In the genomic region with DNA sequence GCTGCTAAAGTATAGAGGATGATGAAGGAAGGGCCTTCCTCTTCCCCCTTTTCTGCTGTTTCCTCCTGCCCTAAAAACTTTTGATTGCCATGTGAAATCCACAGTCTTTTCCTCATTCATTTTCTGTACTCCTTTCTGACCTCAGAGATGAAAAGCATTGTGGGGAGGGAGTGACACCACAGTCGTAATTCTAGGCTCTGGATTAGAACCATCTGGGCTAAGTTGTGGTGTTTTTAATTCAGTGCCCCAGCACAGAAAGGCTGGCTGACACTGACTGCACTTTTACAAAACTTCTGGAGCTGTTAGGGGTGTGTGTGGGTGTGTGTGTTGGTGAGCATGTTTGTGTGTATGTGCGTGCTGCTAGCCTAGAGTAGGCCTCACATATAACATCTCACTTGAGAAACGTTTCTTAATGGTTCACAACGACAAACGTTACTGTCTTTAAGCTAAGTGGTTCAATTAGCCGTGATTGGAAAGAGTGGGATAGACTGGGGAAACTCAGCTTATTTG, we compare ENCODE assay signal across 24 mouse cellular contexts. TPM values are rescaled to one million over a fixed set of nuclear protein-coding genes. Genes with fewer than 3 reads are reported as not detected.
DNase-seq lines count a peak whose midpoint lies in the region; ATAC-seq and TF ChIP-seq lines count a peak whose summit lies in the region.
"Had no signal": no experiment of that assay in that cellular context is flagged by ENCODE, and none has a peak within 500 bp of the region (broad histone marks: within the 10 kb centered on the region; RNA-seq: fewer than 3 reads in every experiment).

No protein-coding gene starts in this region.

- no peak overlapping the region for H3K4me2 ChIP-seq in kidney, embryonic 15.5 days
- H3K4me2 ChIP-seq in embryonic facial prominence, embryonic 12.5 days (replicated peaks) = no peak overlapping the region
- H3K4me2 ChIP-seq in limb, embryonic 14.5 days (replicated peaks; ENCODE audit: low read depth, low read length, severe bottlenecking) = no peak overlapping the region
- H3K4me2 ChIP-seq in heart, embryonic 12.5 days = no peak overlapping the region
- H3K4me2 ChIP-seq: heart, embryonic 11.5 days; lung, embryonic 15.5 days; midbrain, embryonic 12.5 days had no signal

- 40% methylated on average over 6 of the region's 6 CpGs for WGBS in kidney, embryonic 15.5 days
- 35% methylated on average over 6 of the region's 6 CpGs for WGBS in embryonic facial prominence, embryonic 12.5 days
- 31% methylated on average over 6 of the region's 6 CpGs for WGBS in limb, embryonic 14.5 days
- WGBS in heart, embryonic 12.5 days = 71% methylated on average over 6 of the region's 6 CpGs

- no peak overlapping the region for H3K9ac ChIP-seq in kidney, embryonic 15.5 days
- H3K9ac ChIP-seq in embryonic facial prominence, embryonic 12.5 days = no peak overlapping the region
- no peak overlapping the region for H3K9ac ChIP-seq in limb, embryonic 14.5 days (ENCODE audit: low read depth, low read length, severe bottlenecking)
- H3K9ac ChIP-seq in heart, embryonic 12.5 days = no peak overlapping the region
- H3K9ac ChIP-seq: liver, embryonic 14.5 days; lung, embryonic 15.5 days; midbrain, embryonic 12.5 days had no signal

- DNase-seq in frontal cortex, postnatal 14 days (ENCODE audit: low spot score in 2 of 2) = no peak
- DNase-seq in kidney, adult 11 months = no peak
- DNase-seq in limb, embryonic 14.5 days (ENCODE audit: low spot score) = peak; percentile 32
- DNase-seq in testis, postnatal 10 days (ENCODE audit: low spot score) = no peak
- DNase-seq: adrenal gland, postnatal 14 days; cerebellum, adult 11 months; cerebellum, postnatal 10 days; kidney, postnatal 14 days; layer of hippocampus, adult 9-11 months; right cerebral cortex, postnatal 4 days; thymus, postnatal 14 days had no signal

- H3K4me3 ChIP-seq in kidney, embryonic 15.5 days (replicated peaks) = no peak overlapping the region
- no peak overlapping the region for H3K4me3 ChIP-seq in embryonic facial prominence, embryonic 12.5 days
- H3K4me3 ChIP-seq in limb, embryonic 14.5 days (replicated peaks; ENCODE audit: low read length) = no peak overlapping the region
- H3K4me3 ChIP-seq in heart, embryonic 12.5 days = no peak overlapping the region
- H3K4me3 ChIP-seq: erythroblast, embryonic 14.5 days; lung, embryonic 15.5 days; midbrain, embryonic 12.5 days had no signal

- H3K27ac ChIP-seq in kidney, embryonic 15.5 days = peak overlapping the region; percentile 3; the same call in 1 of the 2 replicates
- peak overlapping the region; percentile 55; the same call in 1 of the 2 replicates for H3K27ac ChIP-seq in embryonic facial prominence, embryonic 12.5 days
- peak overlapping the region; percentile 49; the same call in 1 of the 2 replicates for H3K27ac ChIP-seq in limb, embryonic 14.5 days (replicated peaks; ENCODE audit: low read depth, low read length)
- no peak overlapping the region for H3K27ac ChIP-seq in heart, embryonic 12.5 days (ENCODE audit: poor library complexity, severe bottlenecking)
- H3K27ac ChIP-seq: liver, embryonic 14.5 days; lung, embryonic 15.5 days; macrophage had no signal

- 0 out of 2 replicates have a peak, but pooled peaks have one; percentile 28 for ATAC-seq in frontal cortex, adult (ENCODE audit: low TSS enrichment)
- ATAC-seq in kidney, embryonic 15.5 days (replicated peaks; ENCODE audit: low FRiP score) = no peak
- ATAC-seq in embryonic facial prominence, embryonic 12.5 days (ENCODE audit: insufficient number of reproducible peaks, insufficient read depth, low FRiP score, low TSS enrichment) = 0 out of 2 replicates have a peak, but pooled peaks have one; percentile 57
- no peak for ATAC-seq in limb, embryonic 14.5 days (ENCODE audit: low FRiP score, low read depth)
- no peak for ATAC-seq in heart, embryonic 12.5 days (ENCODE audit: insufficient number of reproducible peaks, low FRiP score)
- ATAC-seq: forebrain, embryonic 14.5 days; inflammation-experienced regulatory T-cells, adult 6 months had no signal

- H3K9me3 ChIP-seq in kidney, embryonic 15.5 days (replicated peaks) = no peaks in the 10 kb centered on the region
- no peaks in the 10 kb centered on the region for H3K9me3 ChIP-seq in embryonic facial prominence, embryonic 12.5 days
- no peaks in the 10 kb centered on the region for H3K9me3 ChIP-seq in limb, embryonic 14.5 days (ENCODE audit: control insufficient read depth, low read length)
- H3K9me3 ChIP-seq in heart, embryonic 12.5 days (replicated peaks) = no peaks in the 10 kb centered on the region
- H3K9me3 ChIP-seq: G1E; lung, embryonic 15.5 days; midbrain, embryonic 12.5 days had no signal

- peaks cover 35% of the 10 kb centered on the region for H3K4me1 ChIP-seq in kidney, embryonic 15.5 days
- peaks cover 42% of the 10 kb centered on the region for H3K4me1 ChIP-seq in embryonic facial prominence, embryonic 12.5 days
- H3K4me1 ChIP-seq in limb, embryonic 14.5 days (ENCODE audit: control insufficient read depth, insufficient read depth, low read length) = peaks cover 33% of the 10 kb centered on the region
- peaks cover 55% of the 10 kb centered on the region for H3K4me1 ChIP-seq in heart, embryonic 12.5 days (replicated peaks)

- no peaks in the 10 kb centered on the region for H3K27me3 ChIP-seq in kidney, embryonic 15.5 days
- no peaks in the 10 kb centered on the region for H3K27me3 ChIP-seq in embryonic facial prominence, embryonic 12.5 days
- H3K27me3 ChIP-seq in limb, embryonic 14.5 days (ENCODE audit: control insufficient read depth, insufficient read depth, low read length) = no peaks in the 10 kb centered on the region
- no peaks in the 10 kb centered on the region for H3K27me3 ChIP-seq in heart, embryonic 12.5 days (replicated peaks)
- H3K27me3 ChIP-seq: lung, embryonic 15.5 days had no signal

- no peak for TF ChIP-seq POLR2A in limb, embryonic 14.5 days (IDR thresholded peaks at IDR 0.05; ENCODE audit: borderline replicate concordance, extremely low read depth, insufficient read depth, insufficient read length)

- H3K36me3 ChIP-seq in kidney, embryonic 15.5 days = no peaks in the 10 kb centered on the region
- no peaks in the 10 kb centered on the region for H3K36me3 ChIP-seq in embryonic facial prominence, embryonic 12.5 days
- H3K36me3 ChIP-seq in limb, embryonic 14.5 days (ENCODE audit: control insufficient read depth, insufficient read depth, low read length) = no peaks in the 10 kb centered on the region
- no peaks in the 10 kb centered on the region for H3K36me3 ChIP-seq in heart, embryonic 12.5 days
- H3K36me3 ChIP-seq: lung, embryonic 15.5 days; midbrain, embryonic 12.5 days had no signal

RNA-seq across cellular contexts. Expression of a gene that starts 16.8 kb away (rescaled TPM):
- 1.8 and 1.9 TPM in 2 replicates for polyA plus RNA-seq in kidney, embryonic 15.5 days (2015; fragmentation: Nextera tagmentation; extraction: Ambion mirVana)
- 0.71 and 0.87 TPM in 2 replicates for polyA plus RNA-seq in embryonic facial prominence, embryonic 12.5 days (2016; fragmentation: Nextera tagmentation; extraction: Ambion mirVana)
- polyA plus RNA-seq in limb, embryonic 14.5 days (2012; rRNA removed) = 0.99 and 1.0 TPM in 2 replicates
- polyA plus RNA-seq in limb, embryonic 14.5 days (2014; fragmentation: Nextera tagmentation; extraction: Ambion mirVana) = 0.61 TPM in 2 replicates
- polyA plus RNA-seq in heart, embryonic 12.5 days (2016; fragmentation: Nextera tagmentation; extraction: Ambion mirVana) = 0.51 and 0.58 TPM in 2 replicates
- polyA plus RNA-seq: erythroblast, embryonic 14.5 days; G1E had no signal

Comparison
In these comparisons a context has a peak if more than half of its experiments do, and no peak if none do; other contexts are left out.
1. ATAC-seq: peak in frontal cortex, adult (single experiment) and embryonic facial prominence, embryonic 12.5 days (single experiment); none in kidney, embryonic 15.5 days (single experiment), limb, embryonic 14.5 days (single experiment) and heart, embryonic 12.5 days (single experiment).